Mouse (Mus musculus): ENCODE measurements around the gene Cln3. TPM values are rescaled to one million over a fixed set of nuclear protein-coding genes. Genes with fewer than 3 reads are reported as not detected.
A peak's percentile ranks its signal among the peaks of the same experiment; 100 is the strongest.

Gene Cln3
- polyA plus RNA-seq, 1 experiment from 2014 or later, result 38.9 TPM

DNA sequence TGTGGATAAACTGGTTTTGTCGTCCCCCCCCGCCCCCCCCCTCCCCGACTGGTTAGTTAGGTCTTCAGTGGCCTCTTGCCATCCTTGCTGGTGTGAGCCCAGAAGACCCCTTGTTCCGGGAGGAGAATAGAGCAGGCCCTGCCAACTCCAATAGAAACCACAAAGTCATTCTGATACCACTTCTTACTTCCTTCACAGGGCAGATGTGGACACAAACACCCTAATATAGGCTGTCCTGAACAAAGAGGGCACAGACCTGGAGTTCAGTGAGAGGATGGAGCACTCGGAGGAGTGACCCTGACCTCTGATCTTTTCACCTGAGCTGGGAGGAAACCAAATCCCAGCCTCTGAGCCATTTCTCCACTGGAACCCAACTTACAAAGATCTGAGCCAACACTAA, 16.3 kb upstream of the Cln3 start:
- no peak overlapping the region for H3K9ac ChIP-seq (ENCODE audit: low read depth, low read length)
- ATAC-seq, result no peak
- 56% methylated on average over 5 of the region's 5 CpGs for WGBS

DNA sequence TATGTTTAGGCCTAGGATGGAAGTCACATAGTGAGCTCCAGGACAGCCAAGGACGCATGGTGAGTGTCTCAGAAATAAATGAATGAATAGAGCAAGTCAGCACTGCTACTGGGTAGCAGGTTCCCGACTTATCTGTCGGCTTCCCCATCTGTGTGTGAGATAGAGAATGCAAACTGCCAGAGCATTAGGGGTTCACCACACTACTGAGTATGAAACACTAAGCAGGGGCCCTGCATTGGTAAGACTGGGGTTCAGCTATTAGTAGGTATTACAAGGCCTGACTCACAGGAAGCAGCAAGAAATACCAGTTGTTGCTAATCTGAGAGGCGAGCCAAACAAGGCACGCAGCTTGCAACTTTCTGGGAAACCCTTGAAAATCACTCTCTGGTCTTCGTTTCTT, 13.3 kb upstream of the Cln3 start:
- Histone ChIP-seq H3K27ac (ENCODE audit: low read depth, low read length) (no peak overlapping the region), H3K4me3 (ENCODE audit: low read length) (no peak overlapping the region), H3K4me1 (ENCODE audit: control insufficient read depth, insufficient read depth, low read depth, low read length) (no peaks in the 10 kb centered on the region), H3K27me3 (replicated peaks; ENCODE audit: control insufficient read depth, insufficient read depth, low read length) (no peaks in the 10 kb centered on the region; the same call in 1 of the 2 replicates), H3K9ac (ENCODE audit: low read depth, low read length) (no peak overlapping the region), H3K9me3 (ENCODE audit: control insufficient read depth, low read length) (no peaks in the 10 kb centered on the region), H3K4me2 (ENCODE audit: low read length) (no peak overlapping the region), H3K36me3 (ENCODE audit: control insufficient read depth, insufficient read depth, low read length) (no peaks in the 10 kb centered on the region)
- ATAC-seq, result no peak
- 87% methylated on average over 6 of the region's 6 CpGs for WGBS

More for the DNA sequence above, 16.3 kb upstream of the Cln3 start:
- Histone ChIP-seq H3K9me3 (ENCODE audit: control insufficient read depth, low read length) (no peaks in the 10 kb centered on the region), H3K4me2 (ENCODE audit: low read length) (no peak overlapping the region), H3K4me3 (ENCODE audit: low read length) (no peak overlapping the region), H3K27me3 (replicated peaks; ENCODE audit: control insufficient read depth, insufficient read depth, low read length) (no peaks in the 10 kb centered on the region), H3K4me1 (ENCODE audit: control insufficient read depth, insufficient read depth, low read depth, low read length) (no peaks in the 10 kb centered on the region), H3K27ac (ENCODE audit: low read depth, low read length) (no peak overlapping the region), H3K36me3 (ENCODE audit: control insufficient read depth, insufficient read depth, low read length) (no peaks in the 10 kb centered on the region)

DNA sequence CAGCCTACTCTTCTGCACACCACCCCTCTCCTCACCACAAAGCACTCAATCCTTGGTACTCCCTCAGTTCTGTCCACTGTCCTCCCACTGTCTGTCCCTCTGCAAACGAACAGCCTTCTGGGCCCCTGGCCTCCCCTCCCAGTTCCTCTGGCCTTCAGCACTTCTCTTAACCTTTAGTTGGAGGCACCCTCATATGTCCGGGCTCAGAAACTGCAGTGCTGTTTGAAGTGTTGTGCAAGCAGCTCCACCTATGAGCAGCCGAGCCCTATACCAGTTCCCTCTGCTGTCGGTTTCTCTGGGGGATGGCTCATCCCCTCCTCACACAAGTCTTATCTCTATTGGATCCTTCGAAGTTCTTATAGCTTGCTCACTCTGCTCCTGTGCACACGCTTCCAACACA, 10.8 kb upstream of the Cln3 start:
- no peaks in the 10 kb centered on the region; the same call in 1 of the 2 replicates for H3K27me3 ChIP-seq (replicated peaks; ENCODE audit: control insufficient read depth, insufficient read depth, low read length)
- no peaks in the 10 kb centered on the region for H3K4me1 ChIP-seq (ENCODE audit: control insufficient read depth, insufficient read depth, low read depth, low read length)
- 65% methylated on average over 6 of the region's 6 CpGs for WGBS
- no peaks in the 10 kb centered on the region for H3K9me3 ChIP-seq (ENCODE audit: control insufficient read depth, low read length)
- H3K36me3 ChIP-seq (ENCODE audit: control insufficient read depth, insufficient read depth, low read length), result no peaks in the 10 kb centered on the region
- H3K9ac ChIP-seq (ENCODE audit: low read depth, low read length), result no peak overlapping the region
- H3K27ac ChIP-seq (ENCODE audit: low read depth, low read length), result no peak overlapping the region
- H3K4me2 ChIP-seq (ENCODE audit: low read length), result no peak overlapping the region
- ATAC-seq, result no peak
- H3K4me3 ChIP-seq (ENCODE audit: low read length), result no peak overlapping the region

DNA sequence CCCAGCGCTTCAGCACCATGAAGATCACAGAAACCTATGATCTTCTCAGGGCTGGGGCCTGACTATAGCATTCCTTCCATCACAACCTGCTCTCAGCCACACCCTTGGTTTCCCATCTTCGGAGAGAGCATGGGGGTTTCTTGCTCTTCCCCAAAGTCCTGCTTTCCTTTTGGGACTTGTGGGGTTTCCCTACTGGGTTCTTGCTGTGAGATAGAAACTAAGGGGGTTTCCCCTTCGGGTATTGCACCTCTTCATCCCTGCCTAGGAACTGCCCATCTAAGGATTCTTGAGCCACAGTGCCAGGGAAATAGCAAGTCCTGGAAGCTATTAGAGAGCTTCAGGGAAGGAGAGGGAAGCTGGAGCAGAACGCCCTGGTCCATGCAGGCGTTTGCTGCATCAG, 10.3 kb upstream of the Cln3 start:
- H3K9ac ChIP-seq (ENCODE audit: low read depth, low read length), result no peak overlapping the region
- H3K27ac ChIP-seq (ENCODE audit: low read depth, low read length), result no peak overlapping the region
- H3K9me3 ChIP-seq (ENCODE audit: control insufficient read depth, low read length), result no peaks in the 10 kb centered on the region
- H3K4me3 ChIP-seq (ENCODE audit: low read length), result no peak overlapping the region
- ATAC-seq, result no peak
- no peaks in the 10 kb centered on the region for H3K4me1 ChIP-seq (ENCODE audit: control insufficient read depth, insufficient read depth, low read depth, low read length)
- 88% methylated on average over 5 of the region's 5 CpGs for WGBS
- no peaks in the 10 kb centered on the region for H3K36me3 ChIP-seq (ENCODE audit: control insufficient read depth, insufficient read depth, low read length)
- no peak overlapping the region for H3K4me2 ChIP-seq (ENCODE audit: low read length)
- no peaks in the 10 kb centered on the region; the same call in 1 of the 2 replicates for H3K27me3 ChIP-seq (replicated peaks; ENCODE audit: control insufficient read depth, insufficient read depth, low read length)

DNA sequence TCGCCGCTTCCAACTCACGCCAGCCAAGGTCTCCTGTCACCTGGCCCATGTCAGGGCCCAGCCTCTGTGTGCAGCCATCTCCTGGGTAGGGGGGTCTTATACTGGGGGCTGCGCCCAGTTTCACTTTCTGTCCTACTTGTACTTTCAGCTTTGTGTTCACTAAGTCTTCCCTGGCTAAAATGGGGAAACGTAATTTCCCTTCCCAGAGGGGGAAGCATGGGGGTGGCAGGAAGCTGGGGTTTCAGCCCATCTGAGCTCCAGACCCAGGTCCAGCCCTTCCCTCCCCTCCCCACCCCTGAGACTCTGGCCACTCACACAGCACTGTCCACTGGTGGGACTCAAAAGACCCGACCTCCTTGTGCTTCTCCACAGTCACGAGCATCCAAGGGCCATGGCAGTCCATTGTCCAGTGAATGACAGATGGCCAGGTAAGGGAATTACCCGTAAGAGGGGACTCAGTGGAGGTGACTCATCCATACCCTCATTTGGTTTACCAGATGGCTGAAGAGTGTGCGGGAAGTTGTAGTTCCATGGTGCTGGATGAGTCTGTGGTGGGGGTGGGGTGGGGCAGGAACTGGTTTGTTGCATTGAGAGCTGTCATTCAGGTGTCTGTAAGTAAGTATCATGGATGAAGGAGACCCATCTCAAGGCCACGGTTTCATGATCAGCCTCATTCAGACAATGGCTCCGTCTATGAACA, 9.4 kb upstream of the Cln3 start, which contains the start of gene Il27:
Gene Il27, minus strand, starts transcription at position 80 of the 700 bp plus-strand sequence.
- ATAC-seq, result no peak
- Histone ChIP-seq H3K4me2 (ENCODE audit: low read length) (no peak within 1 kb of the TSS), H3K9ac (ENCODE audit: low read depth, low read length) (no peak within 1 kb of the TSS), H3K4me3 (ENCODE audit: low read length) (no peak within 1 kb of the TSS), H3K27ac (ENCODE audit: low read depth, low read length) (no peak within 1 kb of the TSS), H3K27me3 (replicated peaks; ENCODE audit: control insufficient read depth, insufficient read depth, low read length) (no peaks in the 10 kb centered on the region; the same call in 1 of the 2 replicates), H3K4me1 (ENCODE audit: control insufficient read depth, insufficient read depth, low read depth, low read length) (no peaks in the 10 kb centered on the region), H3K36me3 (ENCODE audit: control insufficient read depth, insufficient read depth, low read length) (no peaks in the 10 kb centered on the region), H3K9me3 (ENCODE audit: control insufficient read depth, low read length) (no peaks in the 10 kb centered on the region)
- WGBS, result 87% methylated on average over 11 of the region's 11 CpGs

DNA sequence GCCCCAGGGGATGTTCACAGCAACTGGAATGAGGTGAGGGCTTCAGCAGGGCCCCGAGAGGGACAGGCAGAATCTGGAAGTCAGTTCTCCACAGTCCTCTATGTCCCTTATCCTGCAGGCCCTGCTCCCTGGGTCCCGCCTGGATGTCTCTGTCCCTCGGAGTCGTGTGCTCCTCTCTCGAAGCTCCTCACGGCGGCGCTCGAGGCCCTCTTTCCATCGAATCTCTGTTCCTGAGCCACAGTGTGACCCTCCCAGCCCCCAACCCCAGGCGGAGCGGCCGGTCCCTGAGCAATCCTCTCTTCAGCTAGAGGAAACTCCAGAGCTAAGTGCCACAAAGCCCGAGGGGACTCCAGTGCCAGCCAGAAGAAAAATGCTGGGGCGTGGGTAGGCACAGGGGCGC, 2.2 kb upstream of the Cln3 start:
- no peaks in the 10 kb centered on the region; the same call in none of the 2 replicates for H3K4me1 ChIP-seq (ENCODE audit: control insufficient read depth, insufficient read depth, low read depth, low read length)
- H3K9me3 ChIP-seq (ENCODE audit: control insufficient read depth, low read length), result no peaks in the 10 kb centered on the region
- H3K27ac ChIP-seq (ENCODE audit: low read depth, low read length), result no peak overlapping the region
- peak; percentile 47; the same call in 1 of the 2 replicates for ATAC-seq
- 4% methylated on average over 16 of the region's 16 CpGs for WGBS
- no peaks in the 10 kb centered on the region for H3K27me3 ChIP-seq (replicated peaks; ENCODE audit: control insufficient read depth, insufficient read depth, low read length)
- peak overlapping the region; percentile 42; the same call in 1 of the 2 replicates for H3K4me2 ChIP-seq (ENCODE audit: low read length)
- peak overlapping the region; percentile 31 for H3K9ac ChIP-seq (ENCODE audit: low read depth, low read length)
- H3K4me3 ChIP-seq (ENCODE audit: low read length), result no peak overlapping the region
- no peaks in the 10 kb centered on the region for H3K36me3 ChIP-seq (ENCODE audit: control insufficient read depth, insufficient read depth, low read length)

DNA sequence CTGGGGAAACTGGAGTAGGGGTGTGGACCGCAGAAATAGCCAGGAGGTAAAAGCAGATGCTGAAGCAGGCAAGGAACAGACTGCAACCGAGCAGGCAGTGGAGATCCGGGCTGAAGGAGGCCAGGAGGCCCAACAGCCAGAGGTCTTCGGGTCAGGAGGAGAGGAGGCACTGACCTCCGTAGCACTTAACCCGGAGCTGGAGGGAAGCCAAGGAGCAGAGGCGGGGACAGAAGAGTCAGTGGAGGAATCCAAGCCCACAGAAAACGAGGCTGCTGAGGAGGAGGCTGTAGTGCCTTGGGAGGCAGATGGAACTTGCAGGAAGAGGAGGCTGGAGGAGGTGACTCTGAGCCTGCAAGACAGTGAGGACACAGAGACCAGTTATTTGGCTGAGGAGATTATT, 1.2 kb upstream of the Cln3 start:
- WGBS, result 72% methylated on average over 8 of the region's 8 CpGs
- H3K36me3 ChIP-seq (ENCODE audit: control insufficient read depth, insufficient read depth, low read length), result no peaks in the 10 kb centered on the region
- H3K27ac ChIP-seq (ENCODE audit: low read depth, low read length), result no peak overlapping the region
- no peak for ATAC-seq
- no peak overlapping the region for H3K4me3 ChIP-seq (ENCODE audit: low read length)
- no peaks in the 10 kb centered on the region for H3K9me3 ChIP-seq (ENCODE audit: control insufficient read depth, low read length)
- H3K4me1 ChIP-seq (ENCODE audit: control insufficient read depth, insufficient read depth, low read depth, low read length), result peaks cover 8% of the 10 kb centered on the region
- no peaks in the 10 kb centered on the region for H3K27me3 ChIP-seq (replicated peaks; ENCODE audit: control insufficient read depth, insufficient read depth, low read length)
- H3K9ac ChIP-seq (ENCODE audit: low read depth, low read length), result no peak overlapping the region
- H3K4me2 ChIP-seq (ENCODE audit: low read length), result no peak overlapping the region

DNA sequence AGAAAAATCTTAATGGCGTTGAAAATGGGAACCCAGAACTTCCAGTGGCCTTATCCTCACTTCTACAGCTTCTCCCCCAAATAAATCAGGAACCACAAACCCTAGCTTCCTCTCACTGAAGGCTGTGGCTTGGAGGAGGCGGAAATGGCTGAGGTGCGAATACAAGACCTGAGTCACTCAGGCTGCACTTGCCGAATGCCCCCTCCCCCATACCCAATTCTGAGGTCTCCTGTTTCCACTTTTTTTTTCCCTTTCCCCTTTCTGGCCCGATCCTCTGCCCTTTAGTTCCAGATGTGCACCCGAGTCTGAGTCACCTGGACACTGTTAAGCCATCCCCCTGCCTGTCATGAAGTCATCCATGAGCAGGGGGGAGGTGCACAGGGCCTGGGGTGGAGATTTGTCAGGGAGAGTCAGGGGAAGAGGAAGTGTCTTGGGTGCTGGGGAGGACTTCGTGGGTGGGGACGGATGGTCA, 1.1 kb downstream of the Cln3 start, which contains the start of gene Apobr:
Gene Apobr, plus strand, starts transcription at position 437 of the 472 bp plus-strand sequence.
- Histone ChIP-seq H3K27ac (ENCODE audit: low read depth, low read length) (peak within 1 kb of the TSS; percentile 90; the same call in 1 of the 2 replicates), H3K4me1 (ENCODE audit: control insufficient read depth, insufficient read depth, low read depth, low read length) (peaks cover 10% of the 10 kb centered on the region), H3K27me3 (replicated peaks; ENCODE audit: control insufficient read depth, insufficient read depth, low read length) (no peaks in the 10 kb centered on the region), H3K9me3 (ENCODE audit: control insufficient read depth, low read length) (no peaks in the 10 kb centered on the region), H3K9ac (ENCODE audit: low read depth, low read length) (no peak within 1 kb of the TSS; the same call in 1 of the 2 replicates), H3K4me3 (ENCODE audit: low read length) (peak within 1 kb of the TSS; percentile 65), H3K4me2 (ENCODE audit: low read length) (peak within 1 kb of the TSS; percentile 74), H3K36me3 (ENCODE audit: control insufficient read depth, insufficient read depth, low read length) (no peaks in the 10 kb centered on the region)
- 82% methylated on average over 8 of the region's 8 CpGs for WGBS
- no peak for ATAC-seq

DNA sequence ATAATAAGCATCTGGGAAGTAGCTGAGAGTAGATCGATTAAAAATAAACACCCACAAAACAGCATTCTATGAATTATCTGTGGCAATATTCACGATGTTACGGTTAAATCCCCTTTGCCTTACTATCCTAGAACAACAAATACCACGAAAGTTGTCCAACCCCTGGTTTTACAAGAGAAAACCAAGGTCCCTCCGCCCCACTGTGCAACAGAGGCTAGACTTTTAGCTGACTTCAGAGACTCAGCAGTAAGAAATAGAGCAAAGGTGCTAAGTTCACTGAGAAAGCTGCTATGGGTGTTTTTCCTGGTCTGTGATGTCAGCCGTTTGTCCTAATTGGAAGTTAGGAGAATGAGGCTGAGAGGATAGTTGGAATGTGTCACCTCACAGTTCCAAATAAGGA, 1.9 kb downstream of the Cln3 start:
- peak overlapping the region; percentile 72 for H3K9ac ChIP-seq (ENCODE audit: low read depth, low read length)
- H3K27me3 ChIP-seq (replicated peaks; ENCODE audit: control insufficient read depth, insufficient read depth, low read length), result no peaks in the 10 kb centered on the region

More for the DNA sequence above, 1.9 kb downstream of the Cln3 start:
- peaks cover under 1% of the 10 kb centered on the region; the same call in 1 of the 2 replicates for H3K36me3 ChIP-seq (ENCODE audit: control insufficient read depth, insufficient read depth, low read length)
- peak overlapping the region; percentile 90 for H3K27ac ChIP-seq (ENCODE audit: low read depth, low read length)
- ATAC-seq, result no peak
- peaks cover 10% of the 10 kb centered on the region for H3K4me1 ChIP-seq (ENCODE audit: control insufficient read depth, insufficient read depth, low read depth, low read length)
- peak overlapping the region; percentile 65 for H3K4me3 ChIP-seq (ENCODE audit: low read length)
- WGBS, result 65% methylated on average over 6 of the region's 6 CpGs
- H3K9me3 ChIP-seq (ENCODE audit: control insufficient read depth, low read length), result no peaks in the 10 kb centered on the region
- peak overlapping the region; percentile 74 for H3K4me2 ChIP-seq (ENCODE audit: low read length)

Measured in hindbrain, embryonic 16.5 days (tissue).